Mouse (Mus musculus) large intestine, adult 2 months (tissue): ENCODE data around the gene Trim11. TPM values are rescaled to one million over a fixed set of nuclear protein-coding genes. Genes with fewer than 3 reads are reported as not detected.
"Not testable (repeated sequence)": the region's sequence is repeated elsewhere in the genome, so short reads cannot be mapped to it uniquely, and the experiment has no call there.

ENCODE experiments used
- DNase-seq: peaks from one replicate; pipeline ENCODE4 v3.0.0-alpha.2; 2012; ENCODE audit warnings: low read depth, low spot score
- WGBS: fragments of 180-500 bp; shearing (Covaris S2); methylation state at CpG from one replicate; pipeline ENCODE4 v1.1.7; 2018; 5-methylcytosine and 5-hydroxymethylcytosine counted together
- polyA plus RNA-seq: library from polyadenylated mRNA; depleted of rRNA; stranded (reverse); fragments of >200 nt; gene quantifications from 2 replicates; pipeline ENCODE4 v1.2.3, GENCODE M21; 2012; rRNA removed

The Trim11 gene
- 15.4 and 21.9 TPM in 2 replicates for polyA plus RNA-seq

- no peak for DNase-seq
- WGBS = under 1% methylated on average over 64 of the region's 64 CpGs
Observed at GRCm38 (mm10) chr11:58978027-58978705, at the start of gene Trim11. Trim11 (plus strand) TSS chr11:58978093.

GRCm38 (mm10) chr11:58929055-58929454 is 48.8 kb upstream of the Trim11 start:
- WGBS = 91% methylated on average over 4 of the region's 4 CpGs
- DNase-seq = no peak

GRCm38 (mm10) chr11:58929641-58930040 is 48.3 kb upstream of the Trim11 start:
- no peak for DNase-seq
- 26% methylated on average over 3 of the region's 3 CpGs for WGBS

DNA sequence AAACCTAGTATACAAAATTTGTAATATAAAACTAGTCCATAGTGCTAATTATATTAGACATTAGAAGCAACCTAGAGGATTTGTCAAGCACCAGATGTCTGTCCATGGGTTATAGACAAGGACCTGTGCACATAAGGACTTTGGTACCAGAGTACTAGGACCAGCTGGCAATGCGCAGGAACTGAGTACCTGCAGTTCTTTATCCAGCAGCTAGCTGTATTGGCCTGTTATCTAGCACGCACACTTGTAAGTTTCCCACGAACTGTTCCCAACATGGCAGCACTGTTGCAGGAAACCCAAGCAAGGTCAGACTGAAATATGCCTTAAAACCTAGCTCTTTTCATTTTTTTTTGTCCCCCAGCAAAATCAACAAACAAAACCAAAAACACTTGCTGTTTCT is 47.6 kb upstream of the Trim11 start:
- DNase-seq = no peak
- WGBS = 94% methylated on average over 3 of the region's 3 CpGs

DNA sequence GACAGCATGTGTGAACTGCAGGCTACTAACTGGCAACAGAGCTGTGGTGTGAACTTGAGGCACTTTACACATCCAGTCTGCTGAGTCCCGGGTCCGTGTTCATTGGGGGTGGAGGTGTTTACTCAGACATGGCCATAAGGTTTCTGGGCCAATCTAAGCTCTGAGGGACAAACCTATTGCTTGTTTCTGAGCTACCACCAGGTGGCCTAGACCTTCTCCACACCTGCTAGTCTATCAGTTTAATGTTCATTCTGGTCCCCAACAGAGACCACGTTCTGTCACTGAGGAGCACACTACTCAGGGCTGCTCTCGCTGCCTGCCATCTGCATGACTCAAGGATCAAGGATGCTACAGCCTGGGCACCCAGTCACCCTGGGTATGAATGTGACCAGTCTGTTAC is 46.3 kb upstream of the Trim11 start:
- WGBS = 44% methylated on average over 4 of the region's 4 CpGs
- DNase-seq = no peak

DNA sequence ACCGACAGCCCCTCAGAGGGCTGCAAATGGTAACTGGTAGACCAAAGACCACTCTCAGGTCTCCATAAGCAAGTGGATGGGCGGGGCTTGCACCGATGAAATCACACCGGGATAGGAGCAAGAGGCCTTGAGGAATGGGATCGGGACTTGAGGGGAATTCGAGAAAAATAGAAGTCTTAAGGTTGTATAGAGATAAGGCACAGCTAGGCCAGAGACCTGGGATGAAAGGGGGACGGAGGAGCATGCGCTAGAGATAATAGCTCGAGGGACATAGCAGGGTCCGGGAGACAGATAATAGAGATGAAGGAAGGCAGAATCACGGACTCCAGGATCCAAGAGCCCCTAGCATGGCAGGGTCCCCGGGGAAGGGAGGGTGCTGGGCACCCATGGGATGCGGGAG is 40.0 kb upstream of the Trim11 start:
- 2% methylated on average over 13 of the region's 13 CpGs for WGBS
- DNase-seq = no peak

- WGBS = under 1% methylated on average over 95 of the region's 95 CpGs
- DNase-seq = peak; percentile 73
Observed at GRCm38 (mm10) chr11:58938322-58939087, 39.4 kb upstream of the Trim11 start, which contains the start of gene Rnf187. Rnf187 (minus strand) TSS chr11:58938916.

- 18% methylated on average over 6 of the region's 6 CpGs for WGBS
- no peak for DNase-seq
Observed at GRCm38 (mm10) chr11:58939088-58939439, 38.8 kb upstream of the Trim11 start.

GRCm38 (mm10) chr11:58944136-58944535 is 33.8 kb upstream of the Trim11 start:
- 68% methylated on average over 5 of the region's 5 CpGs for WGBS
- no peak for DNase-seq

GRCm38 (mm10) chr11:58947306-58947705 is 30.6 kb upstream of the Trim11 start:
- 69% methylated on average over 3 of the region's 3 CpGs for WGBS
- no peak for DNase-seq

GRCm38 (mm10) chr11:58947798-58948528 is 29.9 kb upstream of the Trim11 start:
- no peak for DNase-seq
- 15% methylated on average over 23 of the region's 23 CpGs for WGBS

GRCm38 (mm10) chr11:58948542-58949479 is 29.1 kb upstream of the Trim11 start, which contains the start of gene Hist3h2ba:
Hist3h2ba (plus strand) TSS chr11:58948920.
- no peak for DNase-seq
- WGBS = 3% methylated on average over 48 of the region's 48 CpGs

DNA sequence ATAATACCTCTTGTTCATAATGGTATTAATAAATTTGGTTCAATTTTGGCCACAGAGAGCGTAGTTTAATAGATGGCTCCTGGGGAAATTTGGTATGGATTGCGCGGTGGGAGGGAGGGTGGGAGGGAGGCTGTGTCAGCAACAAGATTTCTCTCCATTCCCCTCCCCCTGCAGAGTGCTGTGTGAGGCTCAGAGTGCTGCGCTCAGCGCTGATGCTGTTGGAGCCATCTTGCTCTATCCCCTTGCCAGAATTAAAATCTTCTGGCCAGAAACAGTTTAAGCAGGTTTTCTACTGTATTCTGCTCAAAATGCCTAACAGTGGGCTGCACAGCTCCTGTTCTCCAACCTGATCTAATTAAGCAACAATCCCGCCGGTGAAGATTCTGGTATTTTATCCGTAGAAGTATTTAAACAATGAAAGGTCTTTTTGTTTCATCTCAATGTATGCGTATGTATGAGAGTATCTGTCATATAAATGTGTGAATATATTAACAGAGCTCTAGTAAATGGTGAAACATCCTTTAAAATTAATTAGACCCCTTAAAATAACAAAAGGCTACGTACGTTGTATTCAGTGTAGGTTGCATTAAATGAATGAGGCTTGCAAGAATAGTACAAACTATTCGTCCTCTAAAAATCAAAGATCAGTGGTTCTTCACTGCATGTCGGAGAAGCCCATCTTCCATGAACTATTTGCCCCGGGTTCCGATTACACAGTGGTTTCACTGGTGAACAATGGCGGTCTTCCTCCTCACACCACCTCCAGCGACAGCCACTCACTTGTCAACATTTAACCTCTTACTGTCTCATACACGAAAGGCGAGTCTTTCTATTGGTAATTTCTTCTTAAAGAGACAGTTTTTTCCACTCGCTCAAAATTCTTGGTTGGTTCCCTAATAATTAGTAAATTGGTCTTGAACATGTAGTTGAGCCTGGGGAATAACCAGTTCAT is 28.1 kb upstream of the Trim11 start:
- WGBS = 42% methylated on average over 20 of the region's 20 CpGs
- DNase-seq = no peak

DNA sequence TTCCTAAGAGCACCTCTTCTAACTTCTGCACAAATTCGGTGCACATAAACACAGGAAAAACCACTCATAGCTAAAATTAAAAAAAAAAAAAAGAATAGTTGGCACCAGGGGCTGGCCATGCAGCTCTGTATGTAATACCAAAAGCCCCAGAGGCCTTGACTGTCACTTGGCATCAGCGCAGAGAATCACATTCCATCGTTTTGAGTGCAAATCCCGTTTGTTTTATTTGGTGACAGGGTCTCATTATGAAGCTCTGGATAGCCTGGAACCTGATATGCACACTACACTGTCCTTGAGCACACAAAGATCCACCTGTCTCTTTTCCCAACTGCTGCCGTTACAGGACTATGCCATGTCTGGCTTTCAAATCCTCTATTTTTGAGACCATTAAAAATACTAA is 26.7 kb upstream of the Trim11 start:
- 85% methylated on average over 5 of the region's 5 CpGs for WGBS

DNA sequence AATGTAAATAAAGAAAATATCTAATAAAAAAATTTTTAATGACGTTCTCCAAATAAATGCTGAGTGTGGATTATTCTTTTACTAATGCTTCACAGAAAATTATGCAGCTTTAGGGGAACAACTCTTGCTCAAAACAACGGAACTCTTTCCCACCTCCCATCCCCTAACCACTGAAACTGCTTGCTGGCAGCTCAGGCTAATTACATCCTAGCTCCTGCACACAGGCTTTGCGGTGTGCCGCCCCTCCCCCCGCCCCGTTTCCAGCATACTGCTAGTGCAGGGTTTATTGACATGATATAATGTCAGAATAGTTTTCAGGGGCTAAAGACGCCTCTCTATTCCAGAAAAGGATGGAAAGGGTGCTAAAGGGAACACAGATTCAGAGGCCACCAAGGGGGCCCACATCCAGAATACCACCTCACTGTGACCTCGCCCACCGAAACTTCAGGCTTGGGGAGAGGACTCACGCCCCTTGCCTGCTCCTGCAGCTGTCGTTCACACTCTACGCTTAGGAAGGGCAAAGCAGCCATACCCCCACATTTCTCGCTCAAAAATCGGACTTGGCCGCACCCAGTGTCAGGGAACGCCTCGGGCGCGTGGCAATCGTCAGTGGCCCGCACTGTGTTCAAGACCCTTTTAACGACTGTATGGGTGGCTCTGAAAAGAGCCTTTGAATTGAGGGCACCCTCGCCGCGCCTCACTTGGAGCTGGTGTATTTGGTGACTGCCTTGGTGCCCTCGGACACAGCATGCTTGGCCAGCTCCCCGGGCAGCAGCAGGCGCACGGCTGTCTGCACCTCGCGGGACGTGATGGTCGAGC is 24.3 kb upstream of the Trim11 start:
- WGBS = 2% methylated on average over 33 of the region's 33 CpGs
- DNase-seq = no peak

More for the DNA sequence above, 26.7 kb upstream of the Trim11 start:
- no peak for DNase-seq

- not testable (repeated sequence) for DNase-seq
- WGBS = under 1% methylated on average over 17 of the region's 17 CpGs
Observed at GRCm38 (mm10) chr11:58954170-58954419, 23.8 kb upstream of the Trim11 start.

- under 1% methylated on average over 49 of the region's 49 CpGs for WGBS
- peak; percentile 89 for DNase-seq
Observed at GRCm38 (mm10) chr11:58954420-58955142, 23.3 kb upstream of the Trim11 start, which contains the start of the genes Hist3h2a and Trim17. Hist3h2a (plus strand) TSS chr11:58954685. Trim17 (plus strand) TSS chr11:58954685.
